Mouse (Mus musculus) myocyte (in vitro differentiated cells): ENCODE measurements around the gene Arhgdia. TPM values are rescaled to one million over a fixed set of nuclear protein-coding genes. Genes with fewer than 3 reads are reported as not detected.

ENCODE experiments used
- H3K27me3 ChIP-seq: one replicate; pipeline ENCODE4 v1.6.1; 2011; ENCODE audit not compliant: control insufficient read depth, insufficient read depth, insufficient read length
- H3K36me3 ChIP-seq: one replicate; pipeline ENCODE4 v1.6.1; 2011; ENCODE audit not compliant: control insufficient read depth, insufficient read depth
- H3K4me2 ChIP-seq: one replicate; pipeline ENCODE4 v1.6.1; 2011; ENCODE audit warnings: low read depth, control low read depth
- H3K4me3 ChIP-seq: one replicate; pipeline ENCODE4 v1.5.1; 2011; ENCODE audit warnings: mild to moderate bottlenecking, control low read depth, moderate library complexity
- H3K79me2 ChIP-seq: one replicate; pipeline ENCODE4 v1.6.1; 2011; ENCODE audit not compliant: control insufficient read depth, insufficient read depth
- H3ac ChIP-seq: one replicate; pipeline ENCODE4 v1.6.1; 2011; ENCODE audit not compliant: control insufficient read depth, insufficient read length
- CEBPB ChIP-seq: IDR thresholded peaks from 2 replicates; pipeline ENCODE4 v1.6.1; 2011; ENCODE audit warnings: mild to moderate bottlenecking, moderate library complexity; ENCODE audit not compliant: poor library complexity, insufficient read depth, severe bottlenecking
- E2F4 ChIP-seq: IDR thresholded peaks from one replicate; pipeline ENCODE4 v1.6.1; 2011; ENCODE audit warnings: mild to moderate bottlenecking, control low read depth, moderate library complexity; ENCODE audit not compliant: insufficient read depth
- MAX ChIP-seq: IDR thresholded peaks from one replicate; pipeline ENCODE4 v1.6.1; 2011; ENCODE audit warnings: low read depth, mild to moderate bottlenecking, control low read depth
- MYOD1 ChIP-seq, 3 experiments: IDR thresholded peaks; one replicate each; pipeline ENCODE4 v1.6.1; 2011; ENCODE audit warnings: control low read depth in 2 of 3, low read depth in 2 of 3, mild to moderate bottlenecking in 2 of 3, moderate library complexity in 1 of 3; ENCODE audit not compliant: insufficient read length in 2 of 3, control insufficient read depth in 1 of 3
- MYOG ChIP-seq, 3 experiments: IDR thresholded peaks; one replicate each; pipeline ENCODE4 v1.6.1; 2011; ENCODE audit warnings: control low read depth in 2 of 3, low read depth in 2 of 3, mild to moderate bottlenecking in 2 of 3; ENCODE audit not compliant: insufficient read length in 2 of 3, control insufficient read depth in 1 of 3, insufficient read depth in 1 of 3
- POLR2A ChIP-seq: IDR thresholded peaks from one replicate; pipeline ENCODE4 v1.6.1; 2011; ENCODE audit warnings: low read depth, mild to moderate bottlenecking, control low read depth, moderate library complexity; ENCODE audit not compliant: insufficient read length
- POLR2AphosphoS2 ChIP-seq: IDR thresholded peaks from one replicate; pipeline ENCODE4 v1.6.1; 2011; ENCODE audit warnings: low read depth, control low read depth; ENCODE audit not compliant: insufficient read length
- REST ChIP-seq: IDR thresholded peaks from one replicate; pipeline ENCODE4 v1.6.1; 2011; ENCODE audit warnings: mild to moderate bottlenecking, control low read depth, moderate library complexity; ENCODE audit not compliant: insufficient read depth, insufficient read length
- SRF ChIP-seq: IDR thresholded peaks from one replicate; pipeline ENCODE4 v1.6.1; 2011; ENCODE audit warnings: low read depth; ENCODE audit not compliant: control insufficient read depth, insufficient read length
- TCF12 ChIP-seq: IDR thresholded peaks from one replicate; pipeline ENCODE4 v1.6.1; 2011; ENCODE audit warnings: mild to moderate bottlenecking, control low read depth; ENCODE audit not compliant: poor library complexity, insufficient read depth, severe bottlenecking
- TCF3 ChIP-seq: IDR thresholded peaks from one replicate; pipeline ENCODE4 v1.6.1; 2011; ENCODE audit warnings: low read depth, control low read depth; ENCODE audit not compliant: insufficient read length
- USF1 ChIP-seq: IDR thresholded peaks from one replicate; pipeline ENCODE4 v1.6.1; 2011; ENCODE audit warnings: low read depth, mild to moderate bottlenecking, control low read depth, moderate library complexity
- polyA plus RNA-seq: library from polyadenylated mRNA; unstranded; fragments of >200 nt; fragmentation: generic; extraction: Trizol; gene quantifications from one replicate; pipeline ENCODE4 v1.2.1, GENCODE M21; 2012; ENCODE audit warnings: missing spikeins

Arhgdia gene
- polyA plus RNA-seq, 1 experiment = 837 TPM

- no peak overlapping the region for H3K4me2 ChIP-seq
Observed at GRCm38 (mm10) chr11:120627468-120628300, 46.3 kb upstream of the Arhgdia start.

GRCm38 (mm10) chr11:120626785-120627467 lies 45.5 kb upstream of the Arhgdia start:
- H3K4me3 ChIP-seq = no peak overlapping the region
- peaks cover 17% of the 10 kb centered on the region for H3K36me3 ChIP-seq
- no peak overlapping the region for H3K4me2 ChIP-seq

More at GRCm38 (mm10) chr11:120627468-120628300, 46.3 kb upstream of the Arhgdia start:
- H3K36me3 ChIP-seq = peaks cover 17% of the 10 kb centered on the region
- no peak overlapping the region for H3K4me3 ChIP-seq
- no peaks in the 10 kb centered on the region for H3K27me3 ChIP-seq
- TF ChIP-seq POLR2AphosphoS2 = no peak
- no peak for TF ChIP-seq POLR2A
- TF ChIP-seq USF1 = no peak
- no peak for TF ChIP-seq SRF
- TF ChIP-seq MYOD1 (IDR thresholded peaks at IDR 0.05; ENCODE audit: control insufficient read depth in 1 of 3, insufficient read length in 2 of 3, low read depth in 2 of 3) = no peak
- no peak for TF ChIP-seq MYOG (IDR thresholded peaks at IDR 0.05; ENCODE audit: control insufficient read depth in 1 of 3, insufficient read depth in 1 of 3, insufficient read length in 2 of 3, low read depth in 2 of 3)
- TF ChIP-seq REST = no peak
- TF ChIP-seq MAX = no peak
- TF ChIP-seq E2F4 = no peak
- no peak for TF ChIP-seq CEBPB
- no peak for TF ChIP-seq TCF3
- no peak for TF ChIP-seq TCF12
- peaks cover 76% of the 10 kb centered on the region for H3K79me2 ChIP-seq
- H3ac ChIP-seq = no peak overlapping the region

GRCm38 (mm10) chr11:120625152-120625775 lies 43.8 kb upstream of the Arhgdia start, which contains the start of gene Sirt7:
Gene Sirt7, minus strand, starts transcription at chr11:120625240.
- peak within 1 kb of the TSS; percentile 95 for H3K4me2 ChIP-seq
- H3K4me3 ChIP-seq = peak within 1 kb of the TSS; percentile 41
- peaks cover 21% of the 10 kb centered on the region for H3K36me3 ChIP-seq
- peaks cover 52% of the 10 kb centered on the region for H3K79me2 ChIP-seq
- H3ac ChIP-seq = peak within 1 kb of the TSS; percentile 29
- TF ChIP-seq REST = no peak
- TF ChIP-seq POLR2AphosphoS2 = peak; percentile 83
- no peaks in the 10 kb centered on the region for H3K27me3 ChIP-seq

More at GRCm38 (mm10) chr11:120626785-120627467, 45.5 kb upstream of the Arhgdia start:
- no peak for TF ChIP-seq POLR2AphosphoS2
- no peak for TF ChIP-seq SRF
- no peak for TF ChIP-seq CEBPB
- TF ChIP-seq MYOD1 (IDR thresholded peaks at IDR 0.05; ENCODE audit: control insufficient read depth in 1 of 3, insufficient read length in 2 of 3, low read depth in 2 of 3) = no peak
- no peak for TF ChIP-seq USF1
- TF ChIP-seq TCF3 = no peak
- Histone ChIP-seq H3ac (no peak overlapping the region), H3K79me2 (peaks cover 69% of the 10 kb centered on the region), H3K27me3 (no peaks in the 10 kb centered on the region)

- Histone ChIP-seq H3ac (peak overlapping the region; percentile 29), H3K36me3 (peaks cover 27% of the 10 kb centered on the region)
Observed at GRCm38 (mm10) chr11:120624680-120625111, 43.3 kb upstream of the Arhgdia start.

More at GRCm38 (mm10) chr11:120624680-120625111, 43.3 kb upstream of the Arhgdia start:
- Histone ChIP-seq H3K4me3 (peak overlapping the region; percentile 41), H3K4me2 (peak overlapping the region; percentile 95), H3K79me2 (peaks cover 46% of the 10 kb centered on the region), H3K27me3 (no peaks in the 10 kb centered on the region)
- peak; percentile 69 for TF ChIP-seq POLR2A
- TF ChIP-seq POLR2AphosphoS2 = peak; percentile 95
- no peak for TF ChIP-seq TCF12
- no peak for TF ChIP-seq SRF
